Mouse (Mus musculus) kidney, adult 18-20 months (tissue): ENCODE measurements around the gene Dpp8.
A peak's percentile ranks its signal among the peaks of the same experiment; 100 is the strongest.
"Not testable (repeated sequence)": the region's sequence is repeated elsewhere in the genome, so short reads cannot be mapped to it uniquely, and the experiment has no call there.

Experiments
- DNase-seq: peaks from one replicate; pipeline ENCODE4 v3.0.0; 2021

Gene Dpp8

DNA sequence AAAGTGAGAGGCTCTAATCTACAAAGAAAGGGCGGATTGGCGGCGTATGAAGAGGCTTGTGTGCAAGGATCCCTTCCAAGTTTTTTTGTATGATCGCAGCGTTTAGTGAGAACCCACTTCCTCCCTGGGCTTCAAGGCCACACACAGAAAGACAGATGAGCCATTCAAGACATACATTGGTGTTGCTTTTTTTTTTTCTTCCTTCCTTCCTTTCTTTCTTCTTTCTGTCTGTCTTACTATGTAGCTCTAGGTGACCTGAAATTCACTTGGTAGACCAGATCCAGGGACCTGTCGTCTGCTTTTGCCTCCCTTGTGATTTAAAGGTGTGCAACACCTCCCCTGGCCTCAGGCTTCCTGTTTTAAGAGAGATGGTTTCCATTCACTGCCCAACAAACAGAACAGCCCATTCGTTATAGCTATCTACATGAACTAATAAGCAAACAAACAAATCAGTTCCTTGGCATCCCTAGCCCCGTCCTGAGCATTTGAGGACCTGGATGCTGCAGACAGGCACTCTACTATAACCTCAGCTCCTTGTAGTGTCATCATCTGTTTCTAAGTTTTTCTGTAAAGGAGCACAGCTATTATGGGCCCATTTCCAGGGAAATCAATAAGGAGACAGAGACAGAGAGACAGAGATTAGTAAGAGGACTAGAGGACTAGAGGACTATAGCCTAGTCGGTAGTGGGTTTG lies 10.2 kb upstream of the Dpp8 start:
- no peak for DNase-seq

DNA sequence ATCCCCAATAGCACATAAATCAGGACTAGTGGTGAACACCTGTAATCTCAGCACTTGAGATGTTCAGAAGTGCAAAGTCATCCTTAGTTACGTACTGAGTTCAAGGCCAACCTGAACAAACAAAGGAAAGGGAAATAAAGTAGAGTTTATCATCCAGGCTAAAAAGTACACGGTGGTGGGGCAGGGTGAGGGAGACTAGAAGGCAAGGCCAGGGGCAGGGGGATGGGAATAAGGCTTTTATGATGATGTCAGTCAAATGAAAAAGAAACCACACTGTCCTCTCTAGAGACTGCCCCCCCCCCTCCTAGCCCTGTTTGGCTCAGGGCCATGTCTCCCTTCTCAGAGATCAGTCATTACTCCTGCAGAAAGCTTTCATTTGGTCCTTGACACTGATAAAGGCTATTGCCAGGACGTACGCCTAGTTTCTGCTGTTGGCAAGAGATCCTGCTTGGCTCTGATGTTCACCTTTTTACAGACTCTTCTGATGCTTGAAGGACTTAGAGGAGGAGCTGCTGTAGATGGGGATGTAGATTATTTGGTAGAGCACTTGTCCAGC lies 9.6 kb upstream of the Dpp8 start:
- no peak for DNase-seq

GRCm38 (mm10) chr9:65023447-65023846 lies 8.8 kb upstream of the Dpp8 start:
- DNase-seq = no peak

DNA sequence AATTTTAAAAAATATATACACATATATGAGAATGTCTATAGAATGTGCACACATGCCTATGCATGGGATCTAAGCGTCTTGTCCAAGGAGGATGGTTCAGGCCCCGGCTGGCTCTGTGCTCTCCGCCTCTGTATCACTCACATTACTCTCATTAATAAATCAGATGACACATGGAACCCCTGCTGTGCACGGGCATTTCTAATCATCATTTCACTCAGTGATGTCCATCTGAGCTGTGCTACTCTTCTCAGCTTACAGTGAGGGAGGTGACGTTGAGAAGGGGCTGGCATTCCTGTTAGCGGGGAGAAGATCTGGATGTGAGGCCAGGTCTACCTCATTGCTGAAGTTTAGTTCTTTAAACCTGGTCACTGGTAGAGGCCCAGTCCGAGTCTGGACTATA lies 5.0 kb upstream of the Dpp8 start:
- no peak for DNase-seq

DNA sequence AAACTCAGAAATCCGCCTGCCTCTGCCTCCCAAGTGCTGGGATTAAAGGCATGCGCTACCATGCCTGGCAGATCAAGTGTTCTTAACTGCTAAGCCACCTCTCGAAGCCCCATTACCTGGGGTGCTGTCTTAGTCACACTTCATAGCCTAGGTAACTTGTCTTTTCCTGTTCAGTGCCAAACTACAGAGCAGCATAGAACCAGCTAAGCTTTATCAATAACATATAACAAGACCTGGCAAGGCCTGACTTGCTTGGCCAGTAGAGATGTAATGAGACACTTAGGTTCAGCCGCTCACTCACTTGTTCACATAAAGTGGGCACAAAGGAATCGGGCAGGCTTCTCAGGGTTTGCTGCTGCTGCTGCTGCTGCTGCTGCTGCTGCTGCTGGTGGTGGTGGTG lies 3.9 kb upstream of the Dpp8 start:
- no peak for DNase-seq

GRCm38 (mm10) chr9:65031355-65031754 lies 859 bp upstream of the Dpp8 start:
- not testable (repeated sequence) for DNase-seq

- DNase-seq = no peak
These were observed 333 bp upstream of the Dpp8 start for GRCm38 (mm10) chr9:65031894-65032268.

- DNase-seq = peak; percentile 33
These were observed 4.2 kb downstream of the Dpp8 start for GRCm38 (mm10) chr9:65036456-65036855.

GRCm38 (mm10) chr9:65036861-65037260 lies 4.6 kb downstream of the Dpp8 start:
- no peak for DNase-seq

DNA sequence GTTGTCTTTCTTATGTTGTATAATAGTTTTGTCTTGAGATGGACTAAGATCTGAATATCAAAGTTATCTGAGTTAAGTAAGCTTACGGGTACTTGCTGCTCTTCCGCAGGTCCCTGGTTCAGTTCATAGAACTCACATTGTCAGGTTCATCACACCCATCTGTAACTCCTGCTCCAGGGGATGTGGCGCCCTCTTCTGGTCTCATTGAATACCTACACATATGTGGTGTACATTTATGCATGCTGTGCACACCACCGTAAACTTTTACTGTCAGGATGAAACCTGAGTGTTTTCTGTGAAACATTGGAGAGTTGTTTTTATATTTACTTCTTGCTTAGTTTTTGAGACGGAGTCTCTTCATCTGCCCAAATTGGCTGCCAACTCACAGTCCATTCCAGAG lies 9.2 kb downstream of the Dpp8 start:
- DNase-seq = no peak

DNA sequence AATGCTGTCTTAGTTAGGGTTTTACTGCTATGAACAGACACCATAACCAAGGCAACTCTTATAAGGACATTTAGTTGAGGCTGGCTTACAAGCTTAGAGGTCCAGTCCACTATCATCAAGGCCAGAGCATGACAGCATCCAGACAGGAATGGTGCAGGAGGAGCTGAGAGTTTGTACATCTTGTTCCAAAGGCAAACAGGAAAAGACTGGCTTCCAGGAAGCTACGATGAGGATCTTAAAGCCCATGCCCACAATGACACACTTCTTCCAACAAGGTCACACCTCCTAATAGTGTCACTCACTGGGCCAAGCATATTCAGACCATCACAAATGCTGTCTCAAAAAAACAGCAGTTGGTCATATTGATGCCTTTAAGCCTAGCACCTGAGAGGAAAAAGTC lies 14.8 kb downstream of the Dpp8 start:
- DNase-seq = no peak

DNA sequence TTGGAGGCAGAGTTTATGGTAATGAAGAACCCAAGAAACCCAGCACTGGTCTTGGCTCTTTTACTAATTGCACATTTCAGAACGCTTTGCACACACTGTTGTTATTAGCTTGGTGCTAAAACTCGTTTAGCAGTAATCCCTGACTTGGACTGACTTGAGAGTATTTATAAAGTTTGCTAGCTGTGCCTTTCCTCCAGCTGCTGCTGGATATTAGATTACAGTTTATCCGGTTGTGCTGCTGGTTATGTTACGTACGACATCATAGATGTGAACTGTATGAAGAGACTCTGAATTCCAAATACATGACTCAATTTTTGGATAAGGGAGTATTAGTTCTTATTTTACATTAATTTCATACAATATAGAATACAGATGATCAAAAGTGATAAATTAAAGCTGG lies 17.2 kb downstream of the Dpp8 start:
- no peak for DNase-seq

DNA sequence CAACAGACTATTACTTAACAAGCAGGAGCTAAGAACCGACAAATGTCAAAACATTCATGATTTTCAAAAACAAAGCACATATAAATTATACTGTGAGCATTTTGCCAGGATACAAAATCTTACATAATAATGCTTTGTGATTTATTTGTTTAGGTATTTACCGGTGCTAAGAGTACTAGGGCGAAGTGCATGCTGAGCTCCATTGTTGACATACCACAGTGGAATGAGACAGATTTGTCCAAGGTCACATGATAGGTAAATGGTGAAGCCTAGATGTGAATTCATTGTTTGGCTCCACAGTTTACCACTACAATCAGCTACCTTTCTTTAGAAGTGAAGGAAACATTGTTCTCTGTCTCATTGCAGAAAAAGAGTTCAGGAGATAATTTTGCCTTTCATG lies 18.8 kb downstream of the Dpp8 start:
- no peak for DNase-seq

GRCm38 (mm10) chr9:65064251-65064650 lies 32.0 kb downstream of the Dpp8 start:
- DNase-seq = no peak

DNA sequence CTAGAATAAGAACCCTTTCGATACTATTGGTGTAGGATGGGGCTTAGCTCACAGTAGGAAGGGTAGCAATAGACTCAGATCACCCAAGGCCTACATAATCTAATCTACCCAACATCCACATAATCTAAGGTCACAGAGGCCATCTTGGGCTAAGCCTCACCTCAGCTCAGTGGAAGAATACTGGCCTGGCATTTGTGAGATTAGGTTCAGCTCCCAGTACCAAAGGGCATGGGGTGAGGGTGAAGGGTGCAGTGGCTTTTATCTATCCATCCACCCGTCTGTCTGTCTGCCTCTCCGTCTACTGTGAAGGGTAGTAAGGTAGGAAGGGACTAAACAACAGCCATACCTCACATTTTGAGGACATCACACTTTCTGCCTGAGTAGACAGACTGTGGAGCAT lies 38.4 kb downstream of the Dpp8 start:
- DNase-seq = no peak

GRCm38 (mm10) chr9:65073555-65073954 lies 41.3 kb downstream of the Dpp8 start:
- no peak for DNase-seq

DNA sequence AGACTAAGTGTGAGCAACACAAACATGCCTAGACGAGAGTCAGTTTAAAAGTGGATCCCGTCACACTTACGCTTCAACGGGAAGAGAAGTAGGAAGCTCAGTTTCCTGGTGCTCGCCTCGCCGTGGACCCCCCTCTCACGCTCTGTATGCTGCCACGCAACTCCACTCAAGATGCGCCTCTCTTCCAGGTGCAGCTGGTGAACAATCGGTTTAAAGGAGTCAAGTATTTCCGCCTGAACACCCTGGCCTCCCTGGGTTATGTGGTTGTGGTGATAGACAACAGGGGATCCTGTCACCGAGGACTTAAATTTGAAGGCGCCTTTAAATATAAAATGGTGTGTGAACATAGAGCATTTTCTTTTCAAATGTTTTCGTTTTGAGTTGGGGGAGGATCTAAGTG lies 42.0 kb downstream of the Dpp8 start:
- DNase-seq = no peak

DNA sequence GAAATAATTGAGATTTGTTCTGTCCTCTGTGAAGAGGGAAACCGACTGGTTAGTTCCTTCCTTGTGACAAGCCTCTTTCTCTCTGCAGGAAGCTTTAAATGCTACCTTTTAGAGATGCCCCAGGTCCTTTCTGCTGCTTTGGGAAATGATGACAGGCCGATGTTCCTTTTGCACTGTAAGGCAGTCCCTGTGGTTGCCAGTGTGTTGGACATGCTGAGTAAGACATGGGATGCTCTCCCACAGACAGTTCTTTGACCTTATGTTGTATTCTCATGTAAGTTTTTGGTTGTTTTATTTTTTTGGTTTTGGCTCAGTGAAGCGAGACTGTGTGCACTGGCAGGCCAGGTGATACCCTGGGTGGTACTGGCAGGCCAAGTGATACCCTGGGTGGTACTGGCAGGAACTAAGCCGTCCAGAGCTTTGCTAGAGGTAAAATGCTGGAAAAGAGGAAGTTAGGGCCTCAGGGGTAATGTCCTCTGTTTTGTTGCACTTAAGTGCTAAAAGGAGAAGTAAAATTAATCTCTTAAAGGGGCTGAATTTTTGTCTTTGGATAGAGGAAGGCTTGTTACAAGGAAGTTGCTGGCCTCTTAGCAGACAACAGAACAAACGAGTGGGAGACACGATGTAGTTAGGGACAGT lies 42.8 kb downstream of the Dpp8 start:
- no peak for DNase-seq

DNA sequence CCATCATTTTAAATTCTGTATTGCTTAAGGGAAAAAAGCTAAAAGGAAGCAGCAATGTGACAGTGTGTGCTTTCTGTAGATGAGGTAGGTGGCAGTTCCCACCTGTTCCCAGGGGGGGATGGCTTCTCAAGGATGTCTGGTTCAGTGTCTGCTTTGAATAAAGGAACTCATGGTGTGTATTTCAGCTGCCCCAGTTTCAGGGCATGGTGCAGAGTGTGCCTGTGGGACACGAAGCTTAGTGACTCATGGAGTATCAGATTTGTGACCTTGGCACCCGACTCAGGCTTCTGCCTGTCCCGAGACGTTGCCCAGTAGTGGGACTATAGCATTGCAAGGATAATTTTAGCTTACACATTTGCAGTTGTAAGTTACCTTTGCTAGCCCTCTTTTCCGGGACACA lies 45.3 kb downstream of the Dpp8 start:
- DNase-seq = no peak

GRCm38 (mm10) chr9:65080141-65080540 lies 47.9 kb downstream of the Dpp8 start:
- DNase-seq = not testable (repeated sequence)

- no peak for DNase-seq
These were observed 51.0 kb downstream of the Dpp8 start for GRCm38 (mm10) chr9:65083075-65083765.

- no peak for DNase-seq
These were observed 52.1 kb downstream of the Dpp8 start for GRCm38 (mm10) chr9:65084198-65084807.

GRCm38 (mm10) chr9:65085270-65085669 lies 53.1 kb downstream of the Dpp8 start:
- no peak for DNase-seq

DNA sequence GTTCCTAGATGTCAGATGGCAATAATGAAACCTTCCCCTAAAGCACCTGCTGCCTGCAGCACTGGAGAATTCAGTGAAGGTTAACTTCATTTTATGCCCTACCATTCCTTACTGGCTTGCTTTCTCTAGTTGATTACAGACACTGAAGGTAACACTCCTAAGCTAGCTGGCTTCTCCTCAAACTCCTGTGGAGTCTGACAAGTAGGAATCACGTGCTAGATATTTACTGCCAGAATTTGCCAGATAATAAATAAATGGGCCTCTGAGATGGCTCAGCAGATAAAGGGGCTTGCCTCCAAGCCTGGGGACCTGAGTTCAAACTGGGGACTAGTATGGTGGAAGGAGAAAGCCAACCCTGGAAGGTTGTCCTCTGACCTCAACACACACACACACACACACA lies 54.6 kb downstream of the Dpp8 start:
- DNase-seq = no peak
